Mouse (Mus musculus) c-Kit-positive CD71-negative TER-119-negative erythroid progenitor cells, embryonic 14.5 days (primary cell): Measurements from ENCODE around the gene Nhlrc2.

Experiments used
- DNase-seq: peaks from one replicate; pipeline ENCODE4 v3.0.0-alpha.2; 2013; ENCODE audit warnings: low read depth

Gene Nhlrc2

DNA sequence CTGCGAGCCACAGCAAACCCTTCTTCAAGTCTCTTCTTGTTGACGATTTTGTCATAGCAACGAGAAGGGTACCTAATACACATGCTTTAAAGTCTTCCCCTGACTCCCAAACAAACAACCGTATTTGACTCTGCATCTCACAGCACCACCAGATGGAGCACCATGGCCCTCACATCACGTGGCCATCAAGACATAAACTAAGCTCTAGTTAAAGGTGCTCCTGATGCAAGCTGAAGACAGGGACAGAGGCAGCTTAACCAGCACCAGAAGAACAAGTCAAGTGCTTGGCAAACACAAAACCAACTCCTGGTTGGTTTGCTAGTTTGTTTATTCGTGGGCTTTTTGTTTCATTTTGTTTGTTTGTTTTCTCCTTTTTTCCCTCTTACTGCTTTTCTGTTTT, 17.3 kb downstream of the Nhlrc2 start:
- no peak for DNase-seq

DNA sequence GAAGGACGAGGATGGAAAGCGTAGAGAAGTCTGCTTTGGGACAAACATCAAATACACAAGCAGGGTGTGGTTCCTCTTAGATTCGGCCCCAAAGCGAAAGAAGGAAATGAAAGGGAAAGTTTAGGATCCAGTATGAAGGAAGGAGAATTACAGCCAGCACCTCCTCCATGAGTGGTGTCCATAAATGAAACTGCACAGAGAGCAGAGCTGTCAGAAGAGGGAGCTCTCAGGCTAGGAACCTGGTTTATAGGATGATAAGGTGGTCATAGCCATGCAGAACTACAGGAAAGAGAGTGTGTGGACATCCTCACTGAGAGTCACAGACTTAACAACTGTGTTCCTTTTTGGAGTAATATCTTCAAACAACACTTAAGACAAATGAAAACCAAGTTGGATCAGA, 18.0 kb downstream of the Nhlrc2 start:
- DNase-seq: no peak

DNA sequence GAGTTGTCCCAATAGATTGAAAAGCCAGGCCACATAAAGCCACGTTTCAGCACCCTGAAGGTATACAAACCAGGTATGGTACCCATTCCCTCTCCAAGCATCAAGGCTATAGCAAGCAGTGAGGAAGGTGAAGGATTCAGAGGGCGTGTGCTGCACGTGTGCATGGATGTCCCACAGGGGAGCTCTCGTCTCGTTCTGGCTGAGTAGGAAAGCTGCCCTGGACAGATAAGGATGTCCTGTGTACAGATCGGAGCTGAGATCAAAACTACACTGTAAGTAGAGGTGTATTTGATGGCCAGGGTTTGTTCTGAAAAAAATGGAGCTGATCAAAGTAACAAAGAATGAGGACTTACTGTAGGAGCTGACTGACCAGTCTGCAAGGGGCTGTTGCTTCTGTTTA, 18.9 kb downstream of the Nhlrc2 start:
- DNase-seq: no peak

DNA sequence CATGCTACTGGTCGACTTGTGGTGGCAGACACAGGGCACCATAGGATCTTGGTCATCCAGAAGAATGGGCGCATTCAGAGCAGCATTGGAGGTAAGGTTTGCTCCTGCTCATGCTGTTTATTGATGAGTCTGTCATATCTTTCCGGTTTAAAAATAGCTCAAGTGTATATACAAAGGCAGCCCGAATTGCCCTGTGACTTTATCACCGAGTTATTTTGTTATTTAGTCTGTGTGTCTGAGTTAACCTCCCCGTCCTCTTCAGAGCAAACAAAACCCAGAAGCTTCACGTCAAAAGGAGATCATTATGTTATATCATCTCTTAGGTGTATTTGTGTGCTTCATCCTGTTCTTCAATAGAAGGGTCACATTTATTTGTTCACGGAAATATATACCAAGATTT, 22.7 kb downstream of the Nhlrc2 start:
- DNase-seq: no peak

DNA sequence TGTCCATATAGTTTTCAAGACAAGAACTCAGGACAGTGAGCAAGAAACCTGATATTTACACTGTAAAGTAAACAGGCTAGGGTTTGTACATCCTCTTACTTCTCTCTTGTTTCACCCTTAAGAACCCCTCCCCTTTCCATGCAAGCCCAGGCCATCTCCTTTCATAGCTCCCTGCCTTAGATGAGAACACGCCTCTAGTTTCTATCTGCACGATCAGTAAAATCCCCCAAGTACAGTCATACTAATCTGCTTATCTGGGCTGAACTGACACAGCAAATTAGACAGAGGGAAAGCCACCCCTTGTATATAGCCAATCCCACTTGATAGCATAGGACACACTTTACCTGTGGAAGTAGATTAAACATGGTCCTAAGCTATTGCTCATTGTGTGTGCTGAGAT, 23.2 kb downstream of the Nhlrc2 start:
- no peak for DNase-seq

DNA sequence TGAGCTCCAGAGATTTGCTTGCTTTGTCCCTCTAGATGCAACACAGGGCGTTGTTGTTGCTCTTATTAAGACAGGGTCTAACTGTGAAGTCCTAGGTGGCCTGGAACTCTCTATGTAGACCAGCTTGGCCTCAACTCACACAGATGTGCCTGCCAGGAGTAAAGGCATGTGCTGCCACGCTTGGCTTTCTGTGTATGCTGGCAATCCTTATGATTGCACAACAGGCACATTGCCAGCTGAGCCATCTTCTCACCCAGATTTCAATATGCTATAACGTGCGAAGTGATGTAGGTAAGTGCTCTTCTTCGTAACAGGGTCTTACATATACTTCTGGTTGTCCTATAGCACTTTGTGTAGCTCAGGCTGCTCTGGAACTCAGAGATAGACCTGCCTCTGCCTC, 23.9 kb downstream of the Nhlrc2 start:
- DNase-seq: no peak

DNA sequence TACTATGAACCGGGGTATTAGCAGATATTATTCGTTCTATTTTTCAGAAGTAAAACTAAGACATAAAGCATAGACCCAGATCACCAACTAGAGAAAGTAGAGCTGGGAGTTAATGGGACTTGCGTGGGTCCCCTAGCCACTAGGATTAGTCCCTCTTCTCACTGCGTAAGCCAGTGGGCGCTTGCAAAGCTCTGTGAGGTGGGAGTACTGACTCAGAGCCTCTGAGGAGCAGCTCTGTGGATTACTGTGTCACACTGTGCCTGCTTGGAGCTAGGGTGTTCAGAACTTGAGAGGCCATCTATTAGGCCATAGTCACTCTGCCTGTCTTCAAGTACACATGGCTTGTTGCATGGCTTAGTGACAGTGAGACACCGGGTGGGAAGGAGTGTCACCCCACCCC, 25.1 kb downstream of the Nhlrc2 start:
- no peak for DNase-seq

DNA sequence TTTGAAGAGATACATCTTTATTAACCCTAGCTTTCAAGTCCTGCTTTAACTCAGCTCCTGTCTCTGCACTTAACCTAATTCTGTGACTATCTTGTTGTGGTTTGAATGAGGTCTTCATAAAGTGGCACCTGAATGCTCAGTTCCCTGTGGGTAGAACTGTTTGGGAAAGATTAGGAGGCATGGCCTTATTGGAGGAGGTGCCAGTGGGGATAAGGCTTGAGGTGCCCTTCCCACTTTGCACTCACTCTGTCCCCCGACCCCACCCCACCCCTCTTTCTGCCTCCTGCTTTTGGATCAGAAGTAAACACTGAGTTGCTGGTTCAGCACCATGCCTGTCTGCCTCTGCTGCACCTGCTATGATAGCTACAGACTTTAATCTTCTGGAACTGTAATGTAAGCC, 29.7 kb downstream of the Nhlrc2 start:
- DNase-seq: no peak

DNA sequence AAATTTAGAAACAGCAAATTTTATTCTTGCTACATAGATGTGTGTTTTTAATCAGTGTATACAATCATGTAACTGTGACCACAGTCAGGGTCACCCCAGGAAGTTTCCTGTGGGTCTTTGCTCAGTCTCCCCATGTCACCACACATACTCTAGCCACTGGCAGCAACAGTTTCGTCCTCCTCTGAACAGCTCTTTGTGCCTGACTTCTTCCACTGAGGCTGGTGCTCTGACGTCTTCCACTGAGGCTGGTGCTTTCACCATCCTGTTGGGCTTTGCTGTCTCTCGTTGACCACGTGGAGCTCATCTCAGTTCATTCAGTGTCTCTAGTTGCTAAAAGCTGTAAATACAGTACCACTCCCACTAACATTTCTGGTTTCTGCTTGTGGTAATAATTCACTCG, 33.9 kb downstream of the Nhlrc2 start:
- no peak for DNase-seq

DNA sequence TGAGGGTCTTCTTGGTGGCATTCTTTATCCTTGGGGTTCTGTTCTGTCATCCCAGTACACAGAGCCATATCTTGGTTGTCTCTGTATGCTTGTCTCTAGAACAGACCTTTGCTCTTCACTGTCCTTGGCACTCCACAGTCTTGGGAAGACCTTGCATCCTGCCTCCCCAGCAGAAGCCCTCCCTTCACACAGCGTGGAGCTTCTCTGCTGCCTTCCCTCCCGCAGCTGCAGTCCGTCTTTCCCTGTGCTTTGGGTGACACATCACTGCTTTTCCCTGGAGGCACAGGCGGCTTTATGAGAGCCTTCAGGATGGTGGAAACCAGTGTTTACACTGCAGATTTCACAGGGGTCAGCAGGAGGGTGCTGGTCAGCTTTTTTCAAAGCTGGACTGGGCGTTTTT, 35.7 kb downstream of the Nhlrc2 start:
- no peak for DNase-seq

DNA sequence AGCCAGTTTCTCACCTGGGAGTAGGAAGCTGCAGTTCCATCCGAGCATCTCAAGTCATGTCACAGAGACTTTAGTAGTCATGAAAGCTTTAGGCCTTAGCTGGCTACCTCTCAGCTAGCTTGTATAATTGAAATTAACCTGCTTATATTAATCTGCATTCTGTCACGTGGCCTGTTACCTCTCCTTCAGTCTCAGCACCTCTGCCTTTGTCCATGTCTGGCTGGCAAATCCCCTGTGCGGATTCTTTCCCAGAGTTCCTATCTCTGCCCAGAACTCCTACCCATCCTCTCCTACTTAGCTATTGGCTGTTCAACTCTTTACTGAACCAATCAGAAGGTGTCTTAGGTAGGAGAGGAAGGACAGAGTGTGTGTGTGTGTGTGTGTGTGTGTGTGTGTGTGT, 36.2 kb downstream of the Nhlrc2 start:
- DNase-seq: no peak

DNA sequence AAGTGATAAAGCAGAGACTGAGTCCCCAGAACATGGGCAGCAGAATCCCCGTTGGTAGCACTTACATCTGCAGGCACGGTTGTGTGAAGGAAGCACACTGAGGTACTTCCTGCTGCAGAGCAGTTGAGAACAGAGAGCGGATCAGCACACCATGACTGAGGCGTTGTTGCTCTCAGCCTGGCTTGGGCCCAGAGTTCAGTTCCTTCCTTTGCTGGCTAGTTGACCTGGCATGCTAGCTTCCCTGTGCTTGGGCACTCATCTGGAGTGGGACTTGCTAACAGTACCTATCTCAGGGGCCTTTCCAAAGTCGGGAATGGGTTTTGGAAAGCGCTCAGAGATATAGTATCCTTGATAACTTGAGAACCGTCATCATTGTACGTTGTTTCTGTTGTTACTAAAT, 38.3 kb downstream of the Nhlrc2 start:
- DNase-seq: no peak

DNA sequence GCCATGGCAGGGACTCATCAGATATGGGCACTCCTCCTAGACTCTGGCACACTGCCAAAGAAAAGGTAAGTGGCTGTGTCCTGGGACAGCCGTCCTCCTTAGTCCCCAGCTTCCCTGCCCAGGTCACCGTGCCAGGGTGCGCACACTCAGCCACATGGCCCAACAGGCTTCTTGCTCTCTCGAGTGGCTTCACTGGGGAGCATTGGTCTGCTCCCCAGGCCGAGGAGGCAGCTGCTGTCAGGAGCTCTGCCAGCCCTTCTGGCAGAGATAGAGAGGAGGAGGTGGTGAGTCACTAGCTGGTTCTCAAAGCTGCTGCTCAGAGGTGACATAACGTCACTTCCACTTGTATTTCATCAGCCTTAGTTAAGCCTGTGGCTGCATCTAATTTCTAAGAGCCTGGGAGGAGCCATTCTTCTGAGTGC, 40.2 kb downstream of the Nhlrc2 start:
- DNase-seq: no peak

DNA sequence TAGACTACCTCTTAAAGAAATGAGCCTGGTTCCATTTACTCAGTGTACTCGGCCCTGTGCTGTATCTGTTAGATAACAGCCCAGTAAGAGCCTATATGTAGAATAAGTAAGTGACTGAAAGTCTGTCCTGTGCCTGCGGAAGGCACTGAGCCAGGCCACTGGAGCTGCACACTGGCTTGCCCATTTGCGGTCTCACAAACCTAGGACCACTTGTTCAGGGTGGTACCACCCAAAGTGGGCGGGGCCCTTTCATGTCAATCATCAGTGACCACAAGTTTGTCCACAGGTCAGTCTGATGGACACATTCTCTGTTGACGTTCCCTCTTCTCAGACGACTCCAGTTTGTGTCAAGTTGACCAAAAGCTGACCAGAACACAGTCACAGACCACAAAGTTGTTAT, 40.9 kb downstream of the Nhlrc2 start:
- no peak for DNase-seq

DNA sequence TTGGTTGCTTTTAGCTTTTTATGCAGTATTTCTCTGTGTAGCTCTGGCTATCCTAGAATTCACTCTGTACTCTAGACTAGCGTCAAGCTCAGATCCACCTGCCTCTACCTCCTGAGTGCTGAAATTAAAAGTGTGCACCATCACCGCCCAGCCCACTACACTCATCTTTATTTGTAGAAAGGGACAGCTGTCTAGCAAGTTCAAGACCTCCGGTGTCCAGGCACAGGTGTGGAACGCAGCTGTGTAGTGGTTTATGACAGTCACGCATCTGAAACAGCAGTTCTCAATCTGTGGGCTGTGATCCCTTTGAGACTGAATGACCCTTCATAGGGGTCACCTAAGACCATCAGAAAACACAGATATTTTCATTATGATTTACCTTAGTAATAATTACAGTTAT, 41.4 kb downstream of the Nhlrc2 start:
- no peak for DNase-seq

DNA sequence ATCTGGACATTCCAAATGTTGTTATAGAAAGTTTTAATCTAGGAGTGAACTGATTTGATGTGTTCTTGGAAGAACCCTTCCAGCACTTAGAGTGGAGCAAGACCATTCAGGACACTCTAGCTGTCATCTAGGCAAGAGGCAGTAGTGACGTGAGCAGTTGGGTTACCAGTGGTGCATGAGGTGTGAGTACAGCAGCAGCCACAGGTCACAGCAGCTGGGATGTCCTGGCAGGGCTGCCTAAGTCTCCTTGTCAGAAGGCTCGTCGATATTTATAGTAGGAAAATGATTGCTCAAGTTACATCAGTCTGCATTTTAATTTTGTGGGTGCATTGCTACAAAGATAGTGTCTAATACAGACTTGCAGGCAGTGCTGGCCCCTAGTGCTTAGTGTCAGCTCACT, 42.2 kb downstream of the Nhlrc2 start:
- no peak for DNase-seq

DNA sequence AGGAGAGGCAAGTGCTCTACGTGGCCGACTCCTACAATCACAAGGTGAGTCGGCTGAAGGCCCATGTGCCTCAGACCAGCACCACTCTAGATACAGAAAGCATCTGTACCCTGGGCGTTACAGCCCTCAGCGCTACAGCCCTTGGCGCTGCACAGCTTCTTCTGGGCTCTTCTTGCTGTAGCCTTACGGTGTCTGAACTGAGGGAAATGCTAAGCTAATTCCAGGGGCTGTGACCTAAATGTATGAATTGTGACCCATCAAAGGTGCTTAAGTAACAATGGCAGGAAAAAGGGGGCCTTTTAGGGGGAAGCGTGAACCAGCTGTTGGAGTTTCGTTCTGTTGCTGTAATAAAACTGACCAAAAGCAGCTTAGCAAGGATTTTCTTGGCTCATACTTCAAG, 44.4 kb downstream of the Nhlrc2 start:
- no peak for DNase-seq

DNA sequence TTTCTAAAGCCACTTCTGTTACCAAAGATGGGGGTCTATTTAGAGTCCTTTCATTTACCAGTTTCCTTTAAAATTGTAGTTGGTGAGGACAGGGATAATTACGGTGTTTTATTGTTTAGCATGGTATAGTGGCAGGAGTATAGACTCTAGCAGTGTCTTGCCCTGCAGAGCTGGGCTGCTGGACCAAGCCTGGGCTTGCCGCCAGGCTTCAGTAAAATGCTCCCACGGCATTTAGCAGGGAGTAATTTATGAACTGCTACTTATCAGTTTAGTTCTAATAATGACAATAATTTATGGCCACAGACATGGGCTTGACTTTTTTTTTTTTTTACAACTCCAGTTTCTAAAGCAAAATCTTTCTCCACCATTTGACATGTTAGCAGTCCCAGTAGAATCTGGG, 51.9 kb downstream of the Nhlrc2 start:
- DNase-seq: no peak

DNA sequence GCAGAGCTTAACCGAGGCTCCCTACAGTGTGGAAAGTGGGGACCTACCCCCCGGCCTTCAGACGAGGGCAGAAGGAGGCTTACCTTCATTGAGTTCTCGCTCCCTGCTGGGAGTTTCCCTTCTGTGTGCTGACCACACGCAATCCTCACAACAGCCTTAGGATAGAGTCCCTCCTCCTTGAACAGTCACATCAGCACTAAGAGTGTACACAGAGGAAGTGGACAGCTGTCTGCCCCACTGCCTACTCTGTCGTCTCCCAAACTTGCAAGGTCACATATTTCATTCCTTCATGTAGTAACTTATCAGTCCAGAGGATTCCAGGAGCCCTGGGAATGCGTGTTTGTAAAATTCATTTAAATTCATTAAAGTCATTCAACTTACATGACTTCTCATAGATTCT, 52.7 kb downstream of the Nhlrc2 start:
- no peak for DNase-seq

DNA sequence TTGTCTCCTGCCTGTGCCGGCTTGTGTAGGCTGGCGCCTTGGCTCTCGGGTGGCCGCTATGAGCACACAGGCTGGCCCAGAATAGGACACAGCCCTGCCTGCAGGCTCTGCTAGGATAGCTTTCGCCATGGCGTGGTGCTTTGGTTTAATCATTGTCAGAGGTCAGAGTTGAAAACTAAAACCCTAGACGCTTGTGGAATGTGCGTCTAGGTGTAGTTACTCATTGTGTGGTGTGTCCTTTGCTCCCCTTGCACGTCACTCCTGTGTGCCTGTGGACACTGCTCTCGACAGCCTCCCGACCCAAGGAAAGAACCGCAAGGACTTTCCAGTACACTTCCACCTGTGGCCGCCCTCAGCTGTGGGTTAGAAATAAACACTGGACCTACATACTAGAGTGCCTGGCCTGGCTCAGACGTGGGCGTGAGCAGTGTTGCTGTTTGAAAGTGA, 53.9 kb downstream of the Nhlrc2 start:
- no peak for DNase-seq

DNA sequence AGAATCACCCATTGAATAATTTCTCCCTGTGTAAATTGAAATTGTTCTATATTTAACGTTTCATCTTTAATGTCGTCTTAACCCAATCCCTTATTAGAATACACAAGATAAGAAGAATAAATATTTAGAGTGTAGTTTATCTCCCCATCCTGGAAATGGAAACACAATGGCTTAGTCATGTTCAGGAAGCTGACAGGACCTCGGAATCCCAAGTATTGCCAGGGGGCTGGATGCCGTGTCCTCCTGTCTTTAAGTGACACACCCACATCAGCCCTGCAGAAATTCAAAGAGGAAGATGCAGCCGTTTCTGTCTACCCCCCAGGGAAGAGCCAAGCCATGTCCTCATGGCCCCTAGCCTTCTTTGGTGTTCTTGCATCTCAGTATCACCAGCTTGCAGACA, 60.9 kb downstream of the Nhlrc2 start:
- DNase-seq: no peak

DNA sequence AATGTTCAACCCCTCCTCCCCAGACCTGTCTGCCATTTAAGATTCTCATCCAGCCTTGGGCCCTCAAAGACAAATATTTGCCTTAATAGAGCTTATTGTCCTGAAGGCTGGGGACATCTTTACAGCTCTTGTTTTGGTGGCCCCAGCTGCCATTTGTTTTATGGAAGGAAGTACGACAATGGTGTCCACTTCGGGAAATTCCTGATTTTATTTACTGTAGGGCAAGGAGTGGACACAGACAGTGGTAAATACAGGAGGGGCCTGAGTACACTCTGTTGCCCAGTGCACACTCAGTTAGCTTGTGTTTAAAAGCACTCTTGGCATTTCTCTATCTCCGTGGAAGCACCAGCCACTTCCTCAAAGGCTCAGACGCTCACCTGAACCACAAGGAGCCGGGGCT, 66.1 kb downstream of the Nhlrc2 start:
- no peak for DNase-seq

DNA sequence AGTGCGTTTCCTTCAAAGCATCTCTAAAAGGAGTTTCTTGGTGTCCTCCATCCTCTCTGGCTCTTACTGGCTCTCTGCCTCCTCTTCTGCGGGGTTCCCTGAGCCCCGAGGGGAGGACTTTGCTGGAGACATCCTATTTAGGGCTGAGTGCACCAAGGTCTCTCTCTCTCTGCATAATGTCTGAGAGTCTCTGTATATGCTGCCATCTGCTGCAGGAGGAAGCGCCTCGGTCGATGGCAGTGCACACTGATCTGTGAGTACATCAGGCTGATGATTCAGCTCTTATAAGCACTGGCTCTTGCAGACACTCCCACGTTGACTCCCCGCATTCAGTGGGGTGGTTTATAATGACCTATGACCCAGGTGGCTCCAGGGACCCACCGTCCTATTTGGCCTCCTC, 70.8 kb downstream of the Nhlrc2 start:
- DNase-seq: no peak

DNA sequence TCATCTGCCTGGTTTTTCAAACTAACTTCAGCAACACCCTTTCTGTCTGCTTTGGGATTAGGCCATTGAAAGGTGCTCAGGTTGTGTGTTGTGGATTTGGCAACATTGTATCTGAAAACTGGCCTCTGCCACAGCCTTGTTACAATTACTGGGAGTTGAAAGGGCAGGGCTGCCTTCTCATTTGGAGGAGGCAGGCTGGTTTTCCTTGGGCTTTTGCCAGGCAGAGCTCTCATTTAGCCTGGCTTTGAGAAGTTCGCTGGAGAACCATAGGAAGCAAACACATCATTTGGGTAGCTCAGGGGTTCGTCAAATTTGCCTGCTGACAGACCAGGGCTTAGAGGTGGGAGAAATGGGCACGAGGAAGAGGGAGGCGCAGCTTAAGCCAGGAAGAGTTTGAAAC, 71.5 kb downstream of the Nhlrc2 start:
- no peak for DNase-seq

DNA sequence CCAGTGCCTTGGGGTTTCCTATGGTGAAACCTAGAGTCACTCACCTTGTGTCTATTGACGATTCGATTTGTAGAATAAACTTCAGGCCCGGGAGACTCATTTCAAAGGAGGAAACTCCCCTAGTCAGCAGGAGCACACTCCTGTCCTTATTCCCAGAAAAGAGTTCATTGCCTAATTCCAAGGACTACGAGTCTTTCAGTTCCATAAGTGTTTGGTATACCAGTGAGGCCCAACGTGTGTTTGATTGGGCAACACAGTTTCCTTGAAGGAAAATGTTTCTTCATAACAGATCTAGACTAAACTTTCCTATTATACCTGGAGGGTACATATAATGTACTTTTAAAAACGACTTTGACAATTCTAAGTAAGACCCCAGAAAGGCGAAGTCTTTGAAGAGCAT, 73.8 kb downstream of the Nhlrc2 start:
- DNase-seq: no peak
